Mouse (Mus musculus): Measurements from ENCODE around the gene Bcar1. TPM values are rescaled to one million over a fixed set of nuclear protein-coding genes. Genes with fewer than 3 reads are reported as not detected.

Bcar1 gene
- total and polyA plus RNA-seq, 2 experiments from 2014 or later = 44.3 to 72.8 TPM

GRCm38 (mm10) chr8:111705699-111706098 lies 37.9 kb downstream of the Bcar1 start:
- no peaks in the 10 kb centered on the region for H3K4me1 ChIP-seq (ENCODE audit: insufficient read depth, low read length)
- no peaks in the 10 kb centered on the region for H3K27me3 ChIP-seq (ENCODE audit: insufficient read depth, low read length)
- no peak overlapping the region for H3K27ac ChIP-seq (ENCODE audit: low read depth, low read length)
- WGBS = 64% methylated on average over 5 of the region's 5 CpGs
- H3K9ac ChIP-seq (replicated peaks; ENCODE audit: low read length, poor library complexity, severe bottlenecking) = no peak overlapping the region
- H3K9me3 ChIP-seq (ENCODE audit: low read length) = no peaks in the 10 kb centered on the region
- DNase-seq (ENCODE audit: low spot score) = no peak
- H3K36me3 ChIP-seq (ENCODE audit: insufficient read depth, low read length) = peaks cover 15% of the 10 kb centered on the region
- no peak for ATAC-seq (ENCODE audit: low FRiP score)
- TF ChIP-seq CTCF (IDR thresholded peaks at IDR 0.05) = no peak
- no peak overlapping the region for H3K4me2 ChIP-seq (ENCODE audit: low read depth, low read length, poor library complexity, severe bottlenecking)
- H3K4me3 ChIP-seq (ENCODE audit: low read depth, low read length) = no peak overlapping the region

GRCm38 (mm10) chr8:111705222-111705621 lies 38.4 kb downstream of the Bcar1 start:
- Histone ChIP-seq H3K27ac (ENCODE audit: low read depth, low read length) (no peak overlapping the region), H3K9me3 (ENCODE audit: low read length) (no peaks in the 10 kb centered on the region), H3K27me3 (ENCODE audit: insufficient read depth, low read length) (no peaks in the 10 kb centered on the region), H3K9ac (replicated peaks; ENCODE audit: low read length, poor library complexity, severe bottlenecking) (no peak overlapping the region), H3K4me2 (ENCODE audit: low read depth, low read length, poor library complexity, severe bottlenecking) (no peak overlapping the region), H3K4me1 (ENCODE audit: insufficient read depth, low read length) (no peaks in the 10 kb centered on the region), H3K4me3 (ENCODE audit: low read depth, low read length) (no peak overlapping the region), H3K36me3 (ENCODE audit: insufficient read depth, low read length) (peaks cover 10% of the 10 kb centered on the region; the same call in 1 of the 2 replicates)
- ATAC-seq (ENCODE audit: low FRiP score) (no peak), DNase-seq (ENCODE audit: low spot score) (no peak)
- WGBS = 93% methylated on average over 3 of the region's 3 CpGs
- no peak for TF ChIP-seq CTCF (IDR thresholded peaks at IDR 0.05)

- H3K4me1 ChIP-seq (ENCODE audit: insufficient read depth, low read length) = no peaks in the 10 kb centered on the region
- no peaks in the 10 kb centered on the region for H3K27me3 ChIP-seq (ENCODE audit: insufficient read depth, low read length)
- no peaks in the 10 kb centered on the region for H3K9me3 ChIP-seq (ENCODE audit: low read length)
- H3K9ac ChIP-seq (replicated peaks; ENCODE audit: low read length, poor library complexity, severe bottlenecking) = no peak overlapping the region
- 89% methylated on average over 12 of the region's 12 CpGs for WGBS
- no peak for DNase-seq (ENCODE audit: low spot score)
- H3K4me2 ChIP-seq (ENCODE audit: low read depth, low read length, poor library complexity, severe bottlenecking) = no peak overlapping the region
- peaks cover 3% of the 10 kb centered on the region; the same call in 1 of the 2 replicates for H3K36me3 ChIP-seq (ENCODE audit: insufficient read depth, low read length)
- ATAC-seq (ENCODE audit: low FRiP score) = no peak
- no peak overlapping the region for H3K27ac ChIP-seq (ENCODE audit: low read depth, low read length)
- no peak overlapping the region for H3K4me3 ChIP-seq (ENCODE audit: low read depth, low read length)
- TF ChIP-seq CTCF (IDR thresholded peaks at IDR 0.05) = no peak
Measured at GRCm38 (mm10) chr8:111704585-111704984, 39.0 kb downstream of the Bcar1 start.

GRCm38 (mm10) chr8:111701380-111701779 lies 42.2 kb downstream of the Bcar1 start:
- WGBS = 82% methylated on average over 9 of the region's 9 CpGs
- no peaks in the 10 kb centered on the region for H3K9me3 ChIP-seq (ENCODE audit: low read length)
- TF ChIP-seq CTCF (IDR thresholded peaks at IDR 0.05) = no peak

GRCm38 (mm10) chr8:111700740-111701139 lies 42.9 kb downstream of the Bcar1 start:
- no peak overlapping the region for H3K9ac ChIP-seq (replicated peaks; ENCODE audit: low read length, poor library complexity, severe bottlenecking)
- H3K36me3 ChIP-seq (ENCODE audit: insufficient read depth, low read length) = no peaks in the 10 kb centered on the region
- no peak overlapping the region for H3K27ac ChIP-seq (ENCODE audit: low read depth, low read length)
- WGBS = 82% methylated on average over 5 of the region's 5 CpGs
- H3K27me3 ChIP-seq (ENCODE audit: insufficient read depth, low read length) = no peaks in the 10 kb centered on the region
- no peak for TF ChIP-seq CTCF (IDR thresholded peaks at IDR 0.05)
- H3K4me3 ChIP-seq (ENCODE audit: low read depth, low read length) = no peak overlapping the region
- no peak overlapping the region for H3K4me2 ChIP-seq (ENCODE audit: low read depth, low read length, poor library complexity, severe bottlenecking)
- no peaks in the 10 kb centered on the region for H3K9me3 ChIP-seq (ENCODE audit: low read length)
- H3K4me1 ChIP-seq (ENCODE audit: insufficient read depth, low read length) = no peaks in the 10 kb centered on the region
- DNase-seq (ENCODE audit: low spot score) (no peak), ATAC-seq (ENCODE audit: low FRiP score) (no peak)

More at GRCm38 (mm10) chr8:111701380-111701779, 42.2 kb downstream of the Bcar1 start:
- ATAC-seq (ENCODE audit: low FRiP score) (no peak), DNase-seq (ENCODE audit: low spot score) (no peak)
- Histone ChIP-seq H3K27ac (ENCODE audit: low read depth, low read length) (no peak overlapping the region), H3K27me3 (ENCODE audit: insufficient read depth, low read length) (no peaks in the 10 kb centered on the region), H3K36me3 (ENCODE audit: insufficient read depth, low read length) (no peaks in the 10 kb centered on the region), H3K4me1 (ENCODE audit: insufficient read depth, low read length) (no peaks in the 10 kb centered on the region), H3K4me3 (ENCODE audit: low read depth, low read length) (no peak overlapping the region), H3K9ac (replicated peaks; ENCODE audit: low read length, poor library complexity, severe bottlenecking) (no peak overlapping the region), H3K4me2 (ENCODE audit: low read depth, low read length, poor library complexity, severe bottlenecking) (no peak overlapping the region)

GRCm38 (mm10) chr8:111700201-111700600 lies 43.4 kb downstream of the Bcar1 start:
- no peak overlapping the region for H3K9ac ChIP-seq (replicated peaks; ENCODE audit: low read length, poor library complexity, severe bottlenecking)
- H3K27me3 ChIP-seq (ENCODE audit: insufficient read depth, low read length) = no peaks in the 10 kb centered on the region
- H3K27ac ChIP-seq (ENCODE audit: low read depth, low read length) = no peak overlapping the region
- DNase-seq (ENCODE audit: low spot score) (no peak), ATAC-seq (ENCODE audit: low FRiP score) (no peak)
- H3K9me3 ChIP-seq (ENCODE audit: low read length) = no peaks in the 10 kb centered on the region
- WGBS = 78% methylated on average over 3 of the region's 3 CpGs
- no peak overlapping the region for H3K4me2 ChIP-seq (ENCODE audit: low read depth, low read length, poor library complexity, severe bottlenecking)
- H3K4me1 ChIP-seq (ENCODE audit: insufficient read depth, low read length) = no peaks in the 10 kb centered on the region
- no peaks in the 10 kb centered on the region for H3K36me3 ChIP-seq (ENCODE audit: insufficient read depth, low read length)
- no peak for TF ChIP-seq CTCF (IDR thresholded peaks at IDR 0.05)
- no peak overlapping the region for H3K4me3 ChIP-seq (ENCODE audit: low read depth, low read length)
